Mouse (Mus musculus): ENCODE data around the gene Txnip.

The Txnip gene

DNA sequence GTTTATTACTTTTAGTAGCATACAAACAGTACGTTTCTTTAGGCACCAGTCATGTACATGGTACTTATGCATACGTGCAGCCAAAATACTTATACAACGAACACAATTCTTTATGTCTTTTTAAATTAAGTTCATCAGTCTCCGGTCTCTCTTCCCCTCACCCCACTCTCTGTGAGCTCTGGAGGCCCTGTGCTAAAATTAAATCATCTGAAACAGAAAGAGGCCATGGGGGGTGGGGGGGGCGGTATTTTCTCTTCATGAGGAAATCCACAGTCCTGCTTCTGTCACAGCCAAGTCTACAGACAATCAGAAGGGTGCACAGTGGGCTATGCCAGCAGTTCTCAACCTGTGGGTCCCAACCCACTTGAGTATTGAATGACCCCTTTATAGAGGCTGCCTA is 8.4 kb upstream of the Txnip start:
- no peak for ATAC-seq (ENCODE audit: insufficient number of reproducible peaks, low FRiP score, low TSS enrichment)

DNA sequence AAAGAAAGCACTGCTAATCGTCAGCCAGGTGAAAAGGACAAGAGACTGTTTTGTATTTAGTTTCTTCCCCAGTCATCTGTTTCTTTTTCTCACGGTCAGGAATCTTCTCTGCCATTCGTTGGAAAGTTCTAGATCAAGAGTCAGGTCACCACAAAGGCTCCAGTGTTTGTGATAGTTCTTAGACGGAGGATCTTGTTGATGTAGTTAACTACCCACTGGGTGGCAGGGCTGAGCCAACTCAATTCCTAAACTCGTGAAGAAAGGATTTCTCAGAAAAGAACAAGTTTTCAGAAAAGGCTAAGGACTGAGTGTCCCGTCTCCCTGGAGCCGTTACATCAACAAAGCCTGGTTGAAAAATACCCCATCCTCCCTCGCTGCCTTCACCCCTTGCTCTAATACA is 6.6 kb upstream of the Txnip start:
- ATAC-seq (ENCODE audit: insufficient number of reproducible peaks, low FRiP score, low TSS enrichment) = no peak

DNA sequence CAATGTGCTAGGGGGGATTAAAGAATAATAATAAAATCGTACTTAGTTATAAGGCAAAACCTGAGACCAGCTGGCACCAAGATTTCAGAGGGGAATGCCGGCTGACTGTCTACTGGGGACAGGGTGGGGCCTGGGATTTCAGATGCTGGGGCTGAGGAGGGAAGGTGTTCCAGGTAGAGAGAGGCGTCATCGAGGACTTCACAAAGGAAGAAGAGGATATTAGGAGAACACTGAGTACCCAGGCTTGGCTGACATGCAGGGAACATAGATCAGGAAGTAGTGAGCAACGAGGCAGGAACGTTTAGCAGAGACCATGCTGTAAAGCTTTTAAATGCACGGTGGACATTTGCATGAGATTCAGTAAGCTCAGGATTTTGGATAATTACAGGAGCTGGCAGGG is 5.9 kb upstream of the Txnip start:
- no peak for ATAC-seq (ENCODE audit: insufficient number of reproducible peaks, low FRiP score, low TSS enrichment)

DNA sequence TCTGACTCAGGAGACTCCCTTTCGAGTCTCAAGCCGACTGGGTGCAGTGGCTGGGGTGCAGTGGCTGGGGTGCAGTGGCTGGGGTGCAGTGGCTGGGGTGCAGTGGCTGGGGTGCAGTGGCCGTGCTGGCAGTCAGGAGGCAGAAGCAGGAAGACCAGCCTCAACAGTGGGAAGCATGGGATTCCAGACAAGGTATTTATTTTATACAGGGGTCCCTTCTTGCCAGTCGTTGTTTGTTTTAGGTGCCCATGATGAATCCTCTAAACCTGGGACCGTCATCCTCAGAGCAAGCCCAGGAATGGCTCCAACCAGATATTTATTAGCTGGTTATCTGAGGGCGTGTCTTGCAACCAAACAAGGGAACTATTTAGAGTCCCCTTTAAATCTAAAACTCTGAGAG is 4.2 kb upstream of the Txnip start:
- ATAC-seq (ENCODE audit: insufficient number of reproducible peaks, low FRiP score, low TSS enrichment) = no peak

DNA sequence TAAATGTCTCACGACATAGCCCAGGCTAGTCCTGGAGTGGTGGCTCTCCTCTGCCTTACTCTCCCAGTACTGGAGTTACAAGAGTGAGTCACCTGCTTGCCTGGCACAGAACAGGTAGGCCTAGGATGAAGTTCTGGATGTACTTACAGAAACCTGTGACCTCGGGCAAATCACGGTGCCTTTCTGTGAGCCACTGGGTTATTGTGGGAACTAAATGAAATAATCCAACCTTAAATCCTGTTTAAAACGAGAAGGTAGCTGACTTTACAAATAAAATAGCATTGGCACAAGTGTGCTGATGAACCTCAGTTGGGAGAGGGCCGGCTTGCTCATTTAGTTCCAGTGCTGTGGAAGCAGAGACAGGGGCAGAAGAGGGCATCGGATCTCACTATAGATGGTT is 3.5 kb upstream of the Txnip start:
- no peak for ATAC-seq (ENCODE audit: insufficient number of reproducible peaks, low FRiP score, low TSS enrichment)

DNA sequence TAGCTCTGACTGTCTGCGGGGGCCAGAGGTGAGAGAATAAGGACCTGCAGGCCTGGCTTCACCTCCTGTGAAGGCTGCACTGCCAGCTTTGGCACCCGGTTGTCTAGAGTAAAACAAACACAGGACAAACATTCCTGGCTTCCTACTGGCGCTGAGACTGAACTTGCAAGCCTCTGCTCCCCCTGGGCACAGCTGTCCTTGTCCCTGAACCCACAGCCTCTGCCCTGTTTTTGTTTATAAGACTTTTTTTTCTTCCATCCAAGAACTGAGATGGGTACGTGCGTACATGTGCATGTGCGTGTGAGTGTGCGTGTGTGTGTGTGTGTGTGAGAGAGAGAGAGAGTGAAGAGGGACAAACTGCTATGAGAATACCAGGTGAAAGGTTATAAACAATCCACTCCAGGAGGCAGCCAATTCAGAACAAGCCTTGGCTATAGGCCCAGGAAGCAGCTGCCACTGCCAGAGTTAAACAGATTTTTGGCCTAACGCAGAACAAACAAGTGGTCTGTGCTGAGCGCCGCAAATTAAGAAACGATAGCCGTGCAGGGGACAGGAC is 2.6 kb upstream of the Txnip start:
- no peak for ATAC-seq (ENCODE audit: insufficient number of reproducible peaks, low FRiP score, low TSS enrichment)

DNA sequence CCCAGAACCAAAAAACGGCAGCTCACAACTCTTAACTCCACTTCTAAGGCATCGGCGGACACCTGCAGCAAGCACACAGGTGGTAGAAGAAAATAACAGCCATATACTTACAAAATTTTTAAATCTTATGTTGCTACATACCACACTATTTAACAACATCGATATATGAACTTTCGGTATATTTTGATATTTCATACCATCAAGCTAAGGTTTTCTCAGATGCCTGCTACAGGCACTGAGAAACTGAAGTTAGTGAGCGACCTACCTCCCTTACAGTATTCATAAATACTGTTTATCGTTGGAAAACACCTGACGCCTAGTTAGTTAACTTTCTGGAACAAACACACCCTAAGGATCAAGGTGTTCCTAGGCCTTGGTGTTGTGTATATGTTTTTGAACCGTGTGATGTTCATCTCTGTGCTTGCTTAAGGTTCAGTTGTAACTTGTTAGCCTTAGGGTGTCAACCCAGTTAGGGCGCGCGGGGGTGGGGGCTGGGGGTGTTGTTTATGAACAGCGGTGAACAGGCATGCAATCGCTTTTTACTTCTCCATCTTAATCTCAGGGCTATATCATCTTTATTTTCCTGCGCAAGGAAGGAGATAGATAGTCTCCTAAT is 1.6 kb upstream of the Txnip start:
- no peak for ATAC-seq (ENCODE audit: insufficient number of reproducible peaks, low FRiP score, low TSS enrichment)

DNA sequence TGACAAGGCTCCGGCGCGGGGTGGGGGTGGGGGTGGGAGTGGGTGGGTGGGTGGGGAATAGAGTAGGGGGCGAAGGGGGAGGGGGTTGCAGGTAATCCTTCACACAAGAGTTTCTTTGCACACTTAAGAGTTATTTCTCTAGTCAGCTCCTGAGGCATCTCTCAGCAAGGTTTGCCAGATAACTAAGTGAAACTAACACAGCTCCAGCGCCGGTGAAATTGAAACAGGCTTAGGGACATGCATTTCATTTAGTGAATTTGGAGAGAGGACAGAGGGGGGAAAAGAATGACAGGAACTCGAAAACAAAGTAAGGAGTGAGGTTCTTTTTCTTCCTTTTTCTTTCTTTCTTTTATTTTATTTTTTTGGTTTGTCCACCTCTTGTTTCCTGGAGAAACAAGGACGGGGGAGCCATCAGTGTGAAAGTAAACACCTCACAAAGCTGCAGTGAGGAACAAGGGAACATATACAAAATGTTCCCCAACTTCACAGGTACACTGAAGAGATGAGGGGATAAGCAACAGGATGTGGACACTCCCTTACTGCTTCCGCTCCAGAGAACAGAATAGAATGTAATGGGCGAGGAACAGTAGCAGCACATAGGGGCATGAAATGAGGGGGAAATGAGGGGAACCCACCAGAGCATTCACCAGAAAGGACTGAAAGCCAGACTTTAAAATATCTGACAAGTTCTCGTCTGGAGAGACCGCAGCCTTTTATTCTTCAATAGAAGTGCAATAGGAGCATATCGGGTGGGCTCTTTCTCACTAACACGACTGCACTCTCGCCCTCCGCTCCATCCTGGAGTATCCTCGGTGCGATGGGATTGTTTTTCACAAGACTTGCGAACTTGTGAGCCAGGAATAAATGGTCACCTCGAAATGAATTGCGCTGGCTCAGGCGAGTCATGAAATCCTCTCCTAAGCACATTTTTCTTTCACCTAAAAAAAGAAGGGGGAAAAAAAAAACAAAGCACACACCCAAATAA is 814 bp upstream of the Txnip start:
- ATAC-seq (ENCODE audit: insufficient number of reproducible peaks, low FRiP score, low TSS enrichment) = no peak

DNA sequence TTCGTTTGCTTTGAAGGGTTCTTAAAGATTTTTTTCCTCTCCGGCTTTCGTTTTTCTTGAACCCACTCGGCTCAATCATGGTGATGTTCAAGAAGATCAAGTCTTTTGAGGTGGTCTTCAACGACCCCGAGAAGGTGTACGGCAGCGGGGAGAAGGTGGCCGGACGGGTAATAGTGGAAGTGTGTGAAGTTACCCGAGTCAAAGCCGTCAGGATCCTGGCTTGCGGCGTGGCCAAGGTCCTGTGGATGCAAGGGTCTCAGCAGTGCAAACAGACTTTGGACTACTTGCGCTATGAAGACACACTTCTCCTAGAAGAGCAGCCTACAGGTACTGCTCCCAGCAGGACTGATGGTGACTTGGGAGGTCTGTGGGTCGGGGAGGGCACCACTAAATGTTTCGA is 402 bp downstream of the Txnip start:
- no peak for ATAC-seq (ENCODE audit: insufficient number of reproducible peaks, low FRiP score, low TSS enrichment)

DNA sequence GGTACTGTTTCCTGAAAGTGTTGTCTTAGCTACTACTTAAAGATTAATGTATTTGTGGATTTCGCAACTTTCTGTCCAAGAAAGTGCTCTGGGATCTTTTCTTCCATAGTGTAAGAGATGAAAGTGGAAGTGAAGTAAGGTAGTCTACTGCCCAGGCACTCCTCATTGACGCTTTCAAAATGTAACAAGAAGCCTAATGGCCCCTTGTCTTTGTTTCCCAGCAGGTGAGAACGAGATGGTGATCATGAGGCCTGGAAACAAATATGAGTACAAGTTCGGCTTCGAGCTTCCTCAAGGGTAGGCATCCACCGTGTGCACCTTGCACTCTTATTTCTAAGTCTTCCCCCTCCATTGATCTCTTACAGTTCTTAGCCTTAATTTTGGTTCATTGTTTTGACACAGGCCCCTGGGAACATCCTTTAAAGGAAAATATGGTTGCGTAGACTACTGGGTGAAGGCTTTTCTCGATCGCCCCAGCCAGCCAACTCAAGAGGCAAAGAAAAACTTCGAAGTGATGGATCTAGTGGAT is 975 bp downstream of the Txnip start:
- no peak for ATAC-seq (ENCODE audit: insufficient number of reproducible peaks, low FRiP score, low TSS enrichment)

DNA sequence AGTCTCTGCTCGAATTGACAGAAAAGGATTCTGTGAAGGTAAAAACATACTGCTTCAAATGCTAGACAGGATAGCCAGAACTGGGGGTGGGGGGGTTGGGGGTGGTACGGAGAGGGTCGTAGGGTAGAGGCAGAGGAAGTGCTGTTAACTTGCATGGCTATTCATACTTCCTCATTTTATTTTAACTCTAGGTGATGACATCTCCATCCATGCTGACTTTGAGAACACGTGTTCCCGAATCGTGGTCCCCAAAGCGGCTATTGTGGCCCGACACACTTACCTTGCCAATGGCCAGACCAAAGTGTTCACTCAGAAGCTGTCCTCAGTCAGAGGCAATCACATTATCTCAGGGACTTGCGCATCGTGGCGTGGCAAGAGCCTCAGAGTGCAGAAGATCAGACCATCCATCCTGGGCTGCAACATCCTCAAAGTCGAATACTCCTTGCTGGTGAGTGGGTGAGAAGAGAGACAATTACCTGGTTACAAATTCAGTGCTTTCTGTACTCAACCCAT is 1.7 kb downstream of the Txnip start:
- no peak for ATAC-seq (ENCODE audit: insufficient number of reproducible peaks, low FRiP score, low TSS enrichment)

DNA sequence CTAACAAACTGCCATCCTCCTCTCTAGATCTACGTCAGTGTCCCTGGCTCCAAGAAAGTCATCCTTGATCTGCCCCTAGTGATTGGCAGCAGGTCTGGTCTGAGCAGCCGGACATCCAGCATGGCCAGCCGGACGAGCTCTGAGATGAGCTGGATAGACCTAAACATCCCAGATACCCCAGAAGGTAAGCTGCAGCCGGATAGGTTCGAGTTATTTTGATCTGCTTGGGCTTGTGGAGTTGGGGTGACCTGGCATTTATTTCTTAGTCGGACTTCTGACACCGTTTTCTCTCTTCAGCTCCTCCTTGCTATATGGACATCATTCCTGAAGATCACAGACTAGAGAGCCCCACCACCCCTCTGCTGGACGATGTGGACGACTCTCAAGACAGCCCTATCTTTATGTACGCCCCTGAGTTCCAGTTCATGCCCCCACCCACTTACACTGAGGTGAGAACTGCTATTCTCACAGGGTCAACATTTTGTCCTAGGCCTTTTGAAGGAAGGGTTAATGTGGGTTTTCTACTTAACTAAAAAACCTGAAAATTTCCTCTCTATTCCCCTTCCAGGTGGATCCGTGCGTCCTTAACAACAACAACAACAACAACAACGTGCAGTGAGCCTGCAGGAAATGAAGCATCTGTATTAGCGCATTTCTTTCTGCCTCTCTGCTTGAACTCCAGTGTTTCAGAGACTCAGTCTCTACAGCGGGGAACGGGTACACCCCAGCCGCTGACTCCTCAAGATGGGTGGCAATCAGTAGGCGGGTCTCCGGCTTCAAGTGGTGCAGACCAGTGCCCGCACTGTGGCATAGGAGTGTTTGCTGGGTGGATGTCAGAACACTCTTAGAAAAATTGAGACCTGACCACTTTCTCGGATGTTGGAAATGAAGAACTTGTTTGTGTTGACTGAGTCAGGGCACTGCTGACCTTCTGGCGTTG is 2.4 kb downstream of the Txnip start:
- ATAC-seq (ENCODE audit: insufficient number of reproducible peaks, low FRiP score, low TSS enrichment) = no peak

DNA sequence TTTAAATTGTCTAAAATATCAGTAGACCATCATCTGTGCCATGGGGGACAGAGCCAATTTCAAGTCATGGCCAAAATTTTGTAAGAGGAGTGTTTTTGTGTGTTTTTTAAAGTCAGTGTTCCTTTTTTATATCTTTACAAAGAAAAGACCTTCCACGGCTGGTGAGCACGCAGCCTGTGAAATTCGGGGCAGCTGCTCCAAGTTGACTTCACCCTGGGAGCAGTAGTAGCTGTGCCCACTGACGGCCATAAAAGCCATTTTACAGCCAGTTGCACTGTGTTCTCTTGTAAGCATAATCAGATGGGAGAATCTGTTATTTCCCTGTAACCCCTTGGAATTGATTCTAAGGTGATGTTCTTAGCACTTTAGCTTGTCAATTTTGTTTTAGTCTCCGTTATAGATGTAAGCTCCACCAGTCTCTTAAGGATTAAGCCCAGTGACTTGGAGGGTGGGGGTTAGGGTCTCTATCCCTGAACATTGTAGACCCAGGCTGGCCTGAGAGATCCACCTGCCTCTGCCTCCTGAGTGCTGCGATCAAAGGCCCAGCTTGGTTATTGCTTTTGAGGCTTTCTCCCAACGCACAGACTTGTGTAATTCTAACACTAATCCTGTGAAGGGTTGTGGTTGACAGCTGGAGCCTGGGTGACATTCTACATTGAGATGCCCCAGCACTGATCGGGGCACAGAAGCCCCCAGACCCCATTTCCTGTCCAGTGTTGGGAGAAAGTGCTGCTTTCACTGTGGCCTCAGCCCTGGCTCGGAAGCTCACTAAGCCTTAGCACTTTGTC is 3.3 kb downstream of the Txnip start:
- ATAC-seq (ENCODE audit: insufficient number of reproducible peaks, low FRiP score, low TSS enrichment) = no peak

DNA sequence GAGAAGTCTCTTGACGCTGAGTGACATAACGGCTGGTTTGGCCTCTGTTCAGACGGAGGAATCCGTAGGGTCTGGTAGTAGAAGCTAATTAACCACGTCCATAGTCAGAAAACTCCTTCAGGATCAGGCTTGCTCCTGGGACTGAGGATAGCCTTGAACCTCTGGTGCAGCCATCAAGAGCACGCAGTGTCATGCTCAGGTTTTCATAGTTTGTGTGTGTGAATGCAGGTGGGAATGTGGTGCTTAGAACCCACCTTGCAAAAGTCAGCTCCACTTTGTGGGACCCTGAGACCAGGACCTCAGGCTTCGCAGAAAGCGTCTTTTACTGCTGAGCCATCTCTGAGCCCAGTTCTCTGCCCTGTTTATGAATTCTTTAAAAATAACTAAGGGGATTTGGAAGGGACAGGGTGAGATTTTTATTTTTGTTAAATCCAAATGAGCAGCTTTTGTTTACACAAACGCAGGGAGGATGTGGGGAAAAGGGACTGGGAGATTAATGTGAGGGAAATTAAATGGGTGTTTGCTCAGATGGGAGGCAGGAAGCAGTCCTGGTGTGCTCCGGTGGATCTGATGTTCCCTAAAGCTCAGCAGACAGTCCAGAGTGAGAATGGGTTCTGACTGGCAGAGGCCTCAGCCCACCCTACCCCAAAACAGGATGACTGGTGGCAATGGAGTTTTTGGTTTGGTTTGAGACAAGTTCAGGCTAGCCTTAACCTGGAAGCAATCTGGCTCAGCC is 4.4 kb downstream of the Txnip start:
- no peak for ATAC-seq (ENCODE audit: insufficient number of reproducible peaks, low FRiP score, low TSS enrichment)

DNA sequence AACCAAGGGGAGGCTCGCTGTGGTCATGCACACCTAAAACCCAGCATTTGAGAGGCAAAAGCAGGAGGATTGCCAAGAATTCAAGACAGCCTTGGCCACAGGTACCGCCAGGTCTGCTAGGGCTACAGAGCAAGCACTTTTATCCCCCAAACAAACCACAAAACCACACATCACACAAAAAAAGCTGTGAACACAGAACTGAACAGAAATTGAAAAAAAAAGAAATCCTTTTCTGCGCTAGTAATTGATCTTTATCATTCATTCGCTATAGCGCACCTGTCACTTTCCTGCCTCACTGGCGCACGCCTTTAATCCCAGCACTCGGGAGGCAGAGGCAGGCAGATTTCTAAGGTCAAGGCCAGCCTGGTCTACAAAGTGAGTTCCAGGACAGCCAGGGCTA is 5.5 kb downstream of the Txnip start:
- ATAC-seq (ENCODE audit: insufficient number of reproducible peaks, low FRiP score, low TSS enrichment) = no peak

DNA sequence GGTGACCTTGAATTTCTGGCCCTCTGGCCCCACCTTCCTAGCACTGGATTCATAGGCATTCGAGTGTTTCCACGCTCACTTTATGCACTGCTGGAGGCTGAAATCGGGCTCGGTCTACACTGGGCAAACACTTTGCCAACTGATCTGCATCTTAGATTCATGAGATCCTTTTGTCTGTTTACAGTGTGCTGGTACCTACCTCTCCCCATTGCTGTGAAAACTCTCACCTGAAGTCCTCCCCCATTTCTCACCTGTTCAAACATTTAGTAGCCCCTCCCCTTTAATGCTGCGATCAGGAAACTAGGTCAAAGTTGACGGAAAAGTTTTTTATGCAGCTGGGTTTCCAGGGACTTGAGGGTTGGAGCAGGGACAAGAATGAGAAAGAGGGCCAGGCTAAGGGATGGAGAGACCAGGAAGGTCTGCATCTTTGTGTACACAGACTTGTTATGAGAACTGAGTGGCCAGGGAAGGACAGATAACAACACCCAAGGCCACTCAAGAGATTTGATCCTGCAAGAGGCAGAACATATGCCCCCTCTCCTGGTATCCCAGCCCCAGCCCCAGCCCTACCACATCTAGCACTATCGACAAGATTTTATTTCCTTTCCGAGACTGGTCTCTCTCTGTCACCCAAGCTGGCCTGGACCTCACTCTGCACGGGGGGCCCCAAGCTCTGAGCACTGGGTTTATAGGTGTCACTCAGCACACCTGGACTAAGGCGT is 6.3 kb downstream of the Txnip start:
- ATAC-seq (ENCODE audit: insufficient number of reproducible peaks, low FRiP score, low TSS enrichment) = no peak

DNA sequence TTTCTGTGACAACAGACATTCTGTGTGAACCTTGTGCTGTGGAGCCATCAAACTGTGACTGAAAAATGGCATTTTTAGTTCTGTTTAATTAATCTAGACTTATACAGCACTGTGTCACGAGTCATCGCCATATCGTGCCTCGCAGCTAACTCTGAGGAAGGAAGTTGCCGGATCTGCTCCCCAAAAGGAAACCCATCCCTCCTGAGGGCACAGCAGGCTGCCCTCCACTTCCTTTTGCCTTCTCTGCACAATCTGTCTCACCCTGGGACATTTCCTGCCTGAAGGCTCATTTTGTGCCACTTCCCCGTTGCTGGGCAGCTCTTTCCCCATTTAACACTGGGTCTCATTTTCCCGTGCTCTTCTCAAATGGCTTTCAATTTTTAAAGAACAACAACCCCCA is 6.9 kb downstream of the Txnip start:
- ATAC-seq (ENCODE audit: insufficient number of reproducible peaks, low FRiP score, low TSS enrichment) = no peak

DNA sequence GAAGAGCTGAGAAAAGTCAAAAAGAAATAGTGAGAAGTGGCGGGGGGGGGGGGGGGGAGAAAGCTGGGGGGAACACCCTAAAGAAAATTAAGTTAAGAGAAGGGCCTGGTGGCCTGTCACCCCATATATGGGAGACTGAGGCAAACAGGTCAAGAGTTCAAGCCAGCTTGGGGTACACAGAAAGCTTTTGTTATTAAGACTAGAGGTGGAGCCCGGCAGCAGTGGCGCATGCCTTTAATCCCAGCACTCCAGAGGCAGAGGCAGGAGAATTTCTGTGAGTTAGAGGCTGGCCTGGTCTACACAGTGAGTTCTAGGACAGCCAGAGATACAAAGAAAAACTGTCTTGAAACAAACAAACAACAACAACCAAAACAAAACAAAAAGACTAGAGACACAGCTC is 7.3 kb downstream of the Txnip start:
- ATAC-seq (ENCODE audit: insufficient number of reproducible peaks, low FRiP score, low TSS enrichment) = no peak

Data from cerebellum, adult (tissue).